Mouse (Mus musculus) urinary bladder, postnatal 14 days (tissue): ENCODE data around the gene Prss50.
A peak's percentile ranks its signal among the peaks of the same experiment; 100 is the strongest.
"Not testable (repeated sequence)": the region's sequence is repeated elsewhere in the genome, so short reads cannot be mapped to it uniquely, and the experiment has no call there.

Experiments
- DNase-seq: peaks from one replicate; pipeline ENCODE4 v3.0.0; 2021; ENCODE audit warnings: low spot score

Prss50 gene

GRCm38 (mm10) chr9:110857781-110858472 lies at the start of gene Prss50:
Prss50 (plus strand) TSS chr9:110857967.
- DNase-seq = no peak

GRCm38 (mm10) chr9:110810051-110810450 lies 47.7 kb upstream of the Prss50 start:
- peak; percentile 20 for DNase-seq

- DNase-seq = no peak
These were observed 44.0 kb upstream of the Prss50 start, which contains the start of gene Prss44 for GRCm38 (mm10) chr9:110813789-110814188. Prss44 (plus strand) TSS chr9:110813994.

- not testable (repeated sequence) for DNase-seq
These were observed 37.2 kb upstream of the Prss50 start for GRCm38 (mm10) chr9:110820546-110820945.

GRCm38 (mm10) chr9:110821436-110821835 lies 36.3 kb upstream of the Prss50 start:
- no peak for DNase-seq

- no peak for DNase-seq
These were observed 32.3 kb upstream of the Prss50 start for GRCm38 (mm10) chr9:110825426-110825825.

- DNase-seq = no peak
These were observed 31.9 kb upstream of the Prss50 start for GRCm38 (mm10) chr9:110825832-110826231.

GRCm38 (mm10) chr9:110826390-110826789 lies 31.4 kb upstream of the Prss50 start, which contains the start of gene Prss43:
Prss43 (plus strand) TSS chr9:110826690.
- no peak for DNase-seq

- DNase-seq = no peak
These were observed 24.7 kb upstream of the Prss50 start for GRCm38 (mm10) chr9:110833021-110833420.

- DNase-seq = no peak
These were observed 23.4 kb upstream of the Prss50 start, which contains the start of gene Prss45 for GRCm38 (mm10) chr9:110834411-110834810. Prss45 (plus strand) TSS chr9:110834588.

- no peak for DNase-seq
These were observed 22.8 kb upstream of the Prss50 start for GRCm38 (mm10) chr9:110834961-110835360.

- no peak for DNase-seq
These were observed 21.7 kb upstream of the Prss50 start for GRCm38 (mm10) chr9:110836112-110836511.

GRCm38 (mm10) chr9:110840905-110841304 lies 16.9 kb upstream of the Prss50 start:
- DNase-seq = no peak

GRCm38 (mm10) chr9:110841438-110841837 lies 16.3 kb upstream of the Prss50 start:
- DNase-seq = no peak

- DNase-seq = no peak
These were observed 13.6 kb upstream of the Prss50 start, which contains the start of gene Prss46 for GRCm38 (mm10) chr9:110844206-110844605. Prss46 (plus strand) TSS chr9:110844506.

GRCm38 (mm10) chr9:110849162-110849561 lies 8.6 kb upstream of the Prss50 start:
- DNase-seq = no peak

- DNase-seq = no peak
These were observed 1.9 kb upstream of the Prss50 start for GRCm38 (mm10) chr9:110855903-110856302.

- DNase-seq = no peak
These were observed 847 bp upstream of the Prss50 start for GRCm38 (mm10) chr9:110856920-110857319.

- DNase-seq = no peak
These were observed 756 bp downstream of the Prss50 start for GRCm38 (mm10) chr9:110858523-110858922.

GRCm38 (mm10) chr9:110858967-110859596 lies 1.3 kb downstream of the Prss50 start:
- no peak for DNase-seq

GRCm38 (mm10) chr9:110871030-110871429 lies 13.3 kb downstream of the Prss50 start:
- peak; percentile 50 for DNase-seq

GRCm38 (mm10) chr9:110873681-110874659 lies 16.2 kb downstream of the Prss50 start:
- DNase-seq = no peak
